8 mouse cellular contexts compared by ENCODE assay signal in the genomic region with DNA sequence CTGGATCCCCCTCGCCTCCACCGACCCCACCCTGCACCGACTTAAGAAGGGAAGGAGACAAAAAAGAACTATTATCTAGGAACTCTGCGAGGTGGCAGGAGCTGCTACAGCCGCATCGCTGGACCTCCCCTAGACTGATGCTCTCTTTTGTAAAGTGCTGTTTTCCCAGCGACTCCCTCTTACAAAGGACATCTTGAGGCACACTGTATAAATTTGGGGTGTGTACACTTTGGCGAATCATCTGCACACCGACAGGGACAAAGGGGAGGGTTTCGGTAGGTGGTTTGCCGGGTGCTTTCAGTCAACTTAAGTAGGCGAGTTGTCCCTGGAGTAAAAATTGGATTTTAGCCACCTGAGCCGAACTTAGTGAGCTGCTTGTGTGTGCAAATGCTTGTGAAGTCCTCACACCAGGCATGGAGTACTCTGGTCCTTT.
A peak's percentile ranks its signal among the peaks of the same experiment; 100 is the strongest.
DNase-seq lines count a peak whose midpoint lies in the region; ATAC-seq and TF ChIP-seq lines count a peak whose summit lies in the region.

No protein-coding gene starts in this region.

- no peak for DNase-seq in lung, embryonic 14.5 days
- no peak for DNase-seq in lung, adult 18-20 months
- no peak for DNase-seq in forebrain, embryonic 10.5 days (ENCODE audit: extremely low spot score, low spot score)
- DNase-seq in ovary, postnatal 36 days (ENCODE audit: low spot score): no peak
- DNase-seq in right cerebral cortex, postnatal 25 days: no peak
- DNase-seq in left cerebral cortex, adult 11 months (ENCODE audit: low spot score): no peak

- H3K27me3 ChIP-seq in lung, embryonic 14.5 days (ENCODE audit: insufficient read depth, low read length): no peaks in the 10 kb centered on the region
- no peaks in the 10 kb centered on the region for H3K27me3 ChIP-seq in forebrain, embryonic 10.5 days (ENCODE audit: poor library complexity, severe bottlenecking)
- no peaks in the 10 kb centered on the region for H3K27me3 ChIP-seq in intestine, embryonic 15.5 days (replicated peaks)

- ATAC-seq in lung, embryonic 14.5 days (ENCODE audit: insufficient read depth): peak; percentile 25
- peak; percentile 34 for ATAC-seq in intestine, embryonic 15.5 days

- H3K9me3 ChIP-seq in lung, embryonic 14.5 days (ENCODE audit: low read depth, low read length): no peaks in the 10 kb centered on the region
- H3K9me3 ChIP-seq in forebrain, embryonic 10.5 days: peaks cover 3% of the 10 kb centered on the region; the same call in 1 of the 2 replicates
- H3K9me3 ChIP-seq in intestine, embryonic 15.5 days: no peaks in the 10 kb centered on the region

- peak overlapping the region; percentile 39 for H3K4me3 ChIP-seq in lung, embryonic 14.5 days (ENCODE audit: low read depth, low read length)
- H3K4me3 ChIP-seq in forebrain, embryonic 10.5 days: peak overlapping the region; percentile 52
- H3K4me3 ChIP-seq in intestine, embryonic 15.5 days (replicated peaks): peak overlapping the region; percentile 36
- H3K4me3 ChIP-seq in olfactory bulb, adult 2 months (ENCODE audit: insufficient read depth, low read depth, low read length): peak overlapping the region; percentile 35; the same call in 1 of the 2 replicates

- 11% methylated on average over 13 of the region's 13 CpGs for WGBS in lung, embryonic 14.5 days
- WGBS in forebrain, embryonic 10.5 days: 6% methylated on average over 13 of the region's 13 CpGs
- 9% methylated on average over 13 of the region's 13 CpGs for WGBS in intestine, embryonic 15.5 days
- WGBS in olfactory bulb, adult 2 months: 5% methylated on average over 13 of the region's 13 CpGs

- H3K4me2 ChIP-seq in lung, embryonic 14.5 days: peak overlapping the region; percentile 82
- H3K4me2 ChIP-seq in intestine, embryonic 15.5 days (replicated peaks): peak overlapping the region; percentile 71

- H3K36me3 ChIP-seq in lung, embryonic 14.5 days (ENCODE audit: insufficient read depth): no peaks in the 10 kb centered on the region
- H3K36me3 ChIP-seq in forebrain, embryonic 10.5 days (replicated peaks): no peaks in the 10 kb centered on the region
- no peaks in the 10 kb centered on the region for H3K36me3 ChIP-seq in intestine, embryonic 15.5 days

- H3K4me1 ChIP-seq in lung, embryonic 14.5 days (ENCODE audit: insufficient read depth): no peaks in the 10 kb centered on the region
- H3K4me1 ChIP-seq in forebrain, embryonic 10.5 days: peaks cover 25% of the 10 kb centered on the region
- H3K4me1 ChIP-seq in intestine, embryonic 15.5 days (replicated peaks): 0 out of 2 replicates have a peak, but pooled peaks cover 8% of the 10 kb centered on the region
- peaks cover 10% of the 10 kb centered on the region for H3K4me1 ChIP-seq in olfactory bulb, adult 2 months (ENCODE audit: control insufficient read depth, insufficient read depth, low read length)

- TF ChIP-seq POLR2A in olfactory bulb, adult 2 months (IDR thresholded peaks at IDR 0.05; ENCODE audit: insufficient read depth, low read depth, low read length): no peak

- TF ChIP-seq CTCF in lung, embryonic 14.5 days (IDR thresholded peaks at IDR 0.05; ENCODE audit: low read depth): no peak
- TF ChIP-seq CTCF in olfactory bulb, adult 2 months (IDR thresholded peaks at IDR 0.05; ENCODE audit: insufficient read depth, low read depth, low read length): no peak

- H3K9ac ChIP-seq in lung, embryonic 14.5 days: peak overlapping the region; percentile 53
- H3K9ac ChIP-seq in intestine, embryonic 15.5 days: peak overlapping the region; percentile 38; the same call in 1 of the 2 replicates

- H3K27ac ChIP-seq in lung, embryonic 14.5 days (ENCODE audit: low read depth): no peak overlapping the region; the same call in 1 of the 2 replicates
- peak overlapping the region; percentile 94 for H3K27ac ChIP-seq in forebrain, embryonic 10.5 days
- no peak overlapping the region for H3K27ac ChIP-seq in intestine, embryonic 15.5 days
- peak overlapping the region; percentile 13; the same call in 1 of the 2 replicates for H3K27ac ChIP-seq in olfactory bulb, adult 2 months (ENCODE audit: insufficient read depth, low read depth, low read length)

Comparison
In these comparisons a context has a peak if more than half of its experiments do, and no peak if none do; other contexts are left out.
1. H3K27ac ChIP-seq: peak in forebrain, embryonic 10.5 days (single experiment) and olfactory bulb, adult 2 months (single experiment); none in lung, embryonic 14.5 days (single experiment) and intestine, embryonic 15.5 days (single experiment).
2. Peak in every context shown above with its lines, with median percentiles within 50 percentile points of each other: H3K4me3 ChIP-seq.